ENCODE assay signal across 8 mouse cellular contexts in genomic region chr2:170184175-170184983, GRCm38 (mm10). TPM values are rescaled to one million over a fixed set of nuclear protein-coding genes. Genes with fewer than 3 reads are reported as not detected.
DNase-seq lines count a peak whose midpoint lies in the region; ATAC-seq and TF ChIP-seq lines count a peak whose summit lies in the region.

No protein-coding gene starts in this region.

- H3K9me3 ChIP-seq in forebrain, embryonic 14.5 days (replicated peaks; ENCODE audit: control insufficient read depth, low read length) = no peaks in the 10 kb centered on the region
- no peaks in the 10 kb centered on the region for H3K9me3 ChIP-seq in lung, postnatal 0 days (ENCODE audit: low read length)

- DNase-seq in adrenal gland, postnatal 10 days = peak; percentile 80
- peak; percentile 90 for DNase-seq in forebrain, embryonic 14.5 days (ENCODE audit: low spot score)
- DNase-seq in heart, postnatal 4 days = peak; percentile 69
- DNase-seq in layer of hippocampus, adult 9-11 months = peak; percentile 67
- peak; percentile 93 for DNase-seq in lung, postnatal 0 days (ENCODE audit: low spot score)
- peak; percentile 26 for DNase-seq in ovary, postnatal 10 days (ENCODE audit: low spot score)
- DNase-seq in thymus, postnatal 14 days = peak; percentile 85

- no peaks in the 10 kb centered on the region for H3K4me1 ChIP-seq in forebrain, embryonic 14.5 days (ENCODE audit: control insufficient read depth, insufficient read depth, low read length)
- no peaks in the 10 kb centered on the region; the same call in 1 of the 2 replicates for H3K4me1 ChIP-seq in lung, postnatal 0 days (ENCODE audit: insufficient read depth, low read depth, low read length)

- H3K36me3 ChIP-seq in forebrain, embryonic 14.5 days (ENCODE audit: control insufficient read depth, insufficient read depth, low read length) = no peaks in the 10 kb centered on the region
- H3K36me3 ChIP-seq in lung, postnatal 0 days (ENCODE audit: insufficient read depth, low read length) = no peaks in the 10 kb centered on the region

- no peak for TF ChIP-seq EP300 in lung, postnatal 0 days (IDR thresholded peaks at IDR 0.05)

- H3K4me3 ChIP-seq in forebrain, embryonic 14.5 days (ENCODE audit: low read depth, low read length) = peak overlapping the region; percentile 42
- H3K4me3 ChIP-seq in lung, postnatal 0 days (ENCODE audit: low read depth, low read length) = peak overlapping the region; percentile 34

- H3K9ac ChIP-seq in forebrain, embryonic 14.5 days (ENCODE audit: low read length) = peak overlapping the region; percentile 68
- H3K9ac ChIP-seq in lung, postnatal 0 days (replicated peaks; ENCODE audit: low read depth) = 0 out of 2 replicates have a peak overlapping the region, but pooled peaks have one; percentile 8

- no peaks in the 10 kb centered on the region for H3K27me3 ChIP-seq in forebrain, embryonic 14.5 days (replicated peaks; ENCODE audit: control insufficient read depth, insufficient read depth, low read length)
- no peaks in the 10 kb centered on the region for H3K27me3 ChIP-seq in lung, postnatal 0 days (replicated peaks; ENCODE audit: insufficient read depth, low read length)

- WGBS in forebrain, embryonic 14.5 days = 1% methylated on average over 28 of the region's 33 CpGs
- under 1% methylated on average over 32 of the region's 33 CpGs for WGBS in lung, postnatal 0 days

- peak; percentile 96 for ATAC-seq in CD4-positive, CD25-positive, alpha-beta regulatory T cell, adult 4 months
- ATAC-seq in forebrain, embryonic 14.5 days = peak; percentile 92
- ATAC-seq in lung, postnatal 0 days = peak; percentile 92

- H3K4me2 ChIP-seq in forebrain, embryonic 14.5 days (ENCODE audit: low read length) = peak overlapping the region; percentile 61
- H3K4me2 ChIP-seq in lung, postnatal 0 days (replicated peaks; ENCODE audit: low read depth, low read length) = peak overlapping the region; percentile 63

- TF ChIP-seq CTCF in lung, postnatal 0 days (IDR thresholded peaks at IDR 0.05) = no peak

- H3K27ac ChIP-seq in forebrain, embryonic 14.5 days (ENCODE audit: low read depth, low read length) = peak overlapping the region; percentile 44; the same call in 1 of the 2 replicates
- peak overlapping the region; percentile 76 for H3K27ac ChIP-seq in lung, postnatal 0 days (ENCODE audit: low read length)

RNA-seq across cellular contexts. Expression of gene Zfp217, which starts 36.5 kb away (rescaled TPM):
- 10 to 100 TPM in 1 of 2 experiments, 1 to 10 TPM in 1; 8.1 to 10.4 TPM for polyA plus RNA-seq in CD4-positive, CD25-positive, alpha-beta regulatory T cell, adult 4 months (2017; shearing (Covaris generic))
- 10 to 100 TPM; 22.0 to 31.0 TPM for total RNA-seq in adrenal gland, postnatal 10 days (2021)
- 1.7 and 1.8 TPM in 2 replicates for polyA plus RNA-seq in forebrain, embryonic 14.5 days (2014; fragmentation: Nextera tagmentation; extraction: Ambion mirVana)
- 10 to 100 TPM; 18.8 to 19.3 TPM for total RNA-seq in heart, postnatal 4 days (2021)
- 4.0 and 4.4 TPM in 2 replicates for polyA plus RNA-seq in lung, postnatal 0 days (2015; fragmentation: Nextera tagmentation; extraction: Ambion mirVana)

Comparison
In these comparisons a context has a peak if more than half of its experiments do, and no peak if none do; other contexts are left out.
1. Peak in every context shown above with its lines: DNase-seq, ATAC-seq, H3K4me3 ChIP-seq and H3K27ac ChIP-seq.
2. DNase-seq: peak in every context shown above with its lines; median percentile 93 in lung, postnatal 0 days; 90 in forebrain, embryonic 14.5 days; 85 in thymus, postnatal 14 days; 80 in adrenal gland, postnatal 10 days; 69 in heart, postnatal 4 days; 67 in layer of hippocampus, adult 9-11 months; 26 in ovary, postnatal 10 days.